Mouse (Mus musculus): ENCODE results near the gene Zkscan6.

Zkscan6 gene

GRCm38 (mm10) chr11:65806909-65807504 lies at the start of gene Zkscan6:
TSS of gene Zkscan6 (plus strand) at chr11:65807175.
- peak; percentile 85 to 88 for DNase-seq (ENCODE audit: low spot score in 2 of 2)

GRCm38 (mm10) chr11:65759350-65759749 lies 47.6 kb upstream of the Zkscan6 start:
- no peak for DNase-seq (ENCODE audit: low spot score in 2 of 2)

- DNase-seq (ENCODE audit: low spot score in 2 of 2), result no peak
Measured at GRCm38 (mm10) chr11:65760912-65761311, 46.1 kb upstream of the Zkscan6 start.

GRCm38 (mm10) chr11:65768445-65768844 lies 38.5 kb upstream of the Zkscan6 start:
- no peak for DNase-seq (ENCODE audit: low spot score in 2 of 2)

GRCm38 (mm10) chr11:65769990-65770389 lies 37.0 kb upstream of the Zkscan6 start:
- no peak for DNase-seq (ENCODE audit: low spot score in 2 of 2)

GRCm38 (mm10) chr11:65771546-65771945 lies 35.4 kb upstream of the Zkscan6 start:
- DNase-seq (ENCODE audit: low spot score in 2 of 2), result no peak

GRCm38 (mm10) chr11:65773535-65773934 lies 33.4 kb upstream of the Zkscan6 start:
- no peak for DNase-seq (ENCODE audit: low spot score in 2 of 2)

GRCm38 (mm10) chr11:65773946-65774656 lies 32.9 kb upstream of the Zkscan6 start:
- DNase-seq (ENCODE audit: low spot score in 2 of 2), result no peak

- no peak for DNase-seq (ENCODE audit: low spot score in 2 of 2)
Measured at GRCm38 (mm10) chr11:65776906-65777611, 29.9 kb upstream of the Zkscan6 start.

GRCm38 (mm10) chr11:65777810-65778209 lies 29.2 kb upstream of the Zkscan6 start:
- no peak for DNase-seq (ENCODE audit: low spot score in 2 of 2)

- no peak for DNase-seq (ENCODE audit: low spot score in 2 of 2)
Measured at GRCm38 (mm10) chr11:65779066-65779465, 27.9 kb upstream of the Zkscan6 start.

- no peak for DNase-seq (ENCODE audit: low spot score in 2 of 2)
Measured at GRCm38 (mm10) chr11:65779578-65779977, 27.4 kb upstream of the Zkscan6 start.

- DNase-seq (ENCODE audit: low spot score in 2 of 2), result no peak
Measured at GRCm38 (mm10) chr11:65781596-65781995, 25.4 kb upstream of the Zkscan6 start.

- no peak for DNase-seq (ENCODE audit: low spot score in 2 of 2)
Measured at GRCm38 (mm10) chr11:65786160-65786559, 20.8 kb upstream of the Zkscan6 start.

GRCm38 (mm10) chr11:65787421-65788151 lies 19.4 kb upstream of the Zkscan6 start:
- DNase-seq (ENCODE audit: low spot score in 2 of 2), result no peak

GRCm38 (mm10) chr11:65788154-65788553 lies 18.8 kb upstream of the Zkscan6 start, which contains the start of gene Map2k4:
TSS of gene Map2k4 (minus strand) at chr11:65788297.
- peak; percentile 91 to 92 for DNase-seq (ENCODE audit: low spot score in 2 of 2)

- DNase-seq (ENCODE audit: low spot score in 2 of 2), result no peak
Measured at GRCm38 (mm10) chr11:65794428-65795219, 12.4 kb upstream of the Zkscan6 start.

GRCm38 (mm10) chr11:65795896-65796295 lies 11.1 kb upstream of the Zkscan6 start:
- DNase-seq (ENCODE audit: low spot score in 2 of 2), result no peak

GRCm38 (mm10) chr11:65801899-65802298 lies 5.1 kb upstream of the Zkscan6 start:
- peak; percentile 86 to 91 for DNase-seq (ENCODE audit: low spot score in 2 of 2)

GRCm38 (mm10) chr11:65806321-65806904 lies 562 bp upstream of the Zkscan6 start:
- peak in 1 of 2 experiments; percentile 52 for DNase-seq (ENCODE audit: low spot score in 2 of 2)

GRCm38 (mm10) chr11:65807601-65808000 lies 626 bp downstream of the Zkscan6 start:
- no peak for DNase-seq (ENCODE audit: low spot score in 2 of 2)

Measured in right cerebral cortex, adult 2 months (tissue).